Mouse (Mus musculus) brain, embryonic 14.5 days (tissue): Measurements from ENCODE around the gene Actl11.

Experiments
- CTCF ChIP-seq: fragments of 200-500 bp; IDR thresholded peaks from 2 replicates; pipeline ENCODE4 v1.5.1; 2012; ENCODE audit warnings: inconsistent platforms, mild to moderate bottlenecking, moderate library complexity, borderline replicate concordance; ENCODE audit not compliant: insufficient read depth, insufficient read length; ENCODE audit errors: extremely low read depth
- POLR2A ChIP-seq: fragments of 200-500 bp; IDR thresholded peaks from 2 replicates; pipeline ENCODE4 v1.6.1; 2012; ENCODE audit warnings: mild to moderate bottlenecking, inconsistent platforms, borderline replicate concordance; ENCODE audit not compliant: poor library complexity, insufficient read depth, insufficient read length, severe bottlenecking; ENCODE audit errors: extremely low read depth

DNA sequence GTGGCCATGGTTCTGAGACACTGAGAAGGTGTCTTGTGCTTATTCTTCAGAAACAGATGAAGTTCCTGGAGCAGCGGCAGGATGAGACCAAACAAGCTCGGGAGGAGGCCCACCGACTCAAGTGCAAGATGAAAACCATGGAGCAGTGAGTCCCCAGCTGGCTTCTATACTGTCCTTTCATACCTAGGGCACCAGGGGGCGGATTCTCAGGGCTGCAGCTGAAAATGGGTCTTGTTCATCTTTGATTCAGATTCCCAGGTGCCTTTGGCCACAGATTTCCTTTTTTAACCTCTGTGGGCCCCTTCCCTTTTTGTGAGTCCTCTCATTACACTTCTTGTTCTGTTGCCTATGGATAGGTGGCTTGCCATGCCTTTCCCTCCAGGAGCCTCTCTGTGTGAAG is 32.7 kb downstream of the Actl11 start:
- TF ChIP-seq CTCF (no peak; the same call in 1 of the 2 replicates), POLR2A (no peak)
